Mouse (Mus musculus): ENCODE data around the gene Zbtb7b. TPM values are rescaled to one million over a fixed set of nuclear protein-coding genes. Genes with fewer than 3 reads are reported as not detected.
A peak's percentile ranks its signal among the peaks of the same experiment; 100 is the strongest.

The Zbtb7b gene
- polyA plus RNA-seq (2011; ENCODE audit: insufficient read depth, insufficient read length, low read depth, missing spikeins) = 35.1 and 35.7 TPM in 2 replicates

DNA sequence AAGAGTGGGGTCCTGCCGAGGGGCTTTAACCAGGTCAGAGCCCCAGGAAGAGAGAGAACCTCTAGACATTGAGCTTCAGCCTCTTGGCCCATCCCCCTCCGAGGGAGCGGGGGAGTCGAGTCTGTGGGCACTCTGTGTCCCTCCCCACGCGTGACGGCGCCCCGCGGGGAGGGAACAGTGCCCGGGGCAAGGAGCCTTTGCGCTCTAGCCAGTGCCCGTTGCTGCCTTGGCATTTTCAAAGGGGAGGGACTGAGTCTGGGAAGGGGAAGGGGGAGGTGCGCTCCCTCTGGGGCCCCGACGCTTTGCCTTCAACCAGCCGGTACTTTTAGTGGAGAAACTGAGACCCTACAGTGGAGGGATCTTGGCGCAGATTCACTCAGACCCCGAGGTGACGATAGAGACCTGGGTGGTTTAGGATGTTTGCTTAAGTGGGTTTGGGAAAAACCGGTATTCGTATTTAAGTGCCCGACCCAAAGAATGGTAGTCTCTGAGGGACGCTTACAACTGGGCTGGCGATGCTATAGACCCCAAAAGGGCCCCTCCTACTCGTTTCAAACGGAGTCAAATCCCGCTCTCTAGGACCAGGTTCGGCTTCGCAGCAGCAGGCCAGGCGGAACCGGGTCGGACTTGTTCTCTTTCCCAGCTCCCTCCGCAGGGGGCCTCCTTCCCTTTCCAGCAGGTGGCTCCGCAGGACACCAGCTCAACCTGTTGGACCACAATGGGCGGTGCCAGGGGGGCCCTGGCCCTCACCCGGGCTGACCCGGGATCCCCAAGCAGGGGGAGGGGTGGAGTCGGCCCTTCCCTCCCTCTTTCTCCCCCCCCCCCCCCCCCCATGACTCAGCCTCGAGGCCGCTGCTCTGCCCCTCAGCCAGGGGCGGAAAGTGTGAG is at the start of gene Zbtb7b:
TSS of gene Zbtb7b (minus strand) at position 771 of the 888 bp plus-strand sequence.
- TF ChIP-seq CTCF (IDR thresholded peaks at IDR 0.05; ENCODE audit: low read depth, low read length) = no peak
- TF ChIP-seq EP300 (IDR thresholded peaks at IDR 0.05; ENCODE audit: insufficient read depth, low read depth, low read length) = peak; percentile 47; the same call in 1 of the 2 replicates
- TF ChIP-seq POLR2A (IDR thresholded peaks at IDR 0.05; ENCODE audit: insufficient read depth, low read length) = no peak
- H3K27me3 ChIP-seq (ENCODE audit: control insufficient read depth, insufficient read depth, low read length, poor library complexity, severe bottlenecking) = no peaks in the 10 kb centered on the region
- peak within 1 kb of the TSS; percentile 84 for H3K4me3 ChIP-seq (ENCODE audit: low read depth, low read length)
- no peaks in the 10 kb centered on the region for H3K36me3 ChIP-seq (ENCODE audit: control insufficient read depth, insufficient read depth, low read length, poor library complexity, severe bottlenecking)
- peak within 1 kb of the TSS; percentile 52 for H3K9ac ChIP-seq (ENCODE audit: low read depth, poor library complexity, severe bottlenecking)
- peaks cover 2% of the 10 kb centered on the region for H3K4me1 ChIP-seq (ENCODE audit: control insufficient read depth, insufficient read depth, low read length)
- H3K27ac ChIP-seq (ENCODE audit: insufficient read depth, low read length) = peak within 1 kb of the TSS; percentile 80
- no peaks in the 10 kb centered on the region for H3K9me3 ChIP-seq (replicated peaks; ENCODE audit: control insufficient read depth, insufficient read depth, low read length, poor library complexity, severe bottlenecking)

DNA sequence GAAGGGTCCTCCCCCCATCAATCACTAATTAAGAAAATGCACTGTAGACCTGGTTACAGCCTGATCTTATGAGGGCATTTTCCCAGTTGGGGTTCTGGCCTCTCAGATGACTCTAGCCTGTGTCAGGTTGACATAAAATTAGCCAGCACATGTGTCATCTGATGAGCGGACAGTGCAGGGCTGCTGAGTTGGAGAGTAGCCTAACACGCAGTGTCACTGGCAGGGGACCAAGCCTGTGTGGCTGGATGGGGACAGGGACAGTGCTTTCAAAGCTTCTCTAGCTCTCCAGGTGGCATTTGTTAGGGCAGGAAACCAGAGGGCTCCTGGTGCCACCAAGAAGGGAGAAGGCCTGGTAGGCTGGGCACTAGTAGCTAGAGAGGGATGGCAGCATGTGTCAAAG is 46.1 kb upstream of the Zbtb7b start:
- Histone ChIP-seq H3K27me3 (ENCODE audit: control insufficient read depth, insufficient read depth, low read length, poor library complexity, severe bottlenecking) (no peaks in the 10 kb centered on the region), H3K4me1 (ENCODE audit: control insufficient read depth, insufficient read depth, low read length) (peaks cover 5% of the 10 kb centered on the region), H3K9ac (ENCODE audit: low read depth, poor library complexity, severe bottlenecking) (no peak overlapping the region), H3K9me3 (replicated peaks; ENCODE audit: control insufficient read depth, insufficient read depth, low read length, poor library complexity, severe bottlenecking) (no peaks in the 10 kb centered on the region), H3K27ac (ENCODE audit: insufficient read depth, low read length) (no peak overlapping the region), H3K4me3 (ENCODE audit: low read depth, low read length) (no peak overlapping the region), H3K36me3 (ENCODE audit: control insufficient read depth, insufficient read depth, low read length, poor library complexity, severe bottlenecking) (no peaks in the 10 kb centered on the region)
- TF ChIP-seq POLR2A (IDR thresholded peaks at IDR 0.05; ENCODE audit: insufficient read depth, low read length) (no peak), EP300 (IDR thresholded peaks at IDR 0.05; ENCODE audit: insufficient read depth, low read depth, low read length) (no peak), CTCF (IDR thresholded peaks at IDR 0.05; ENCODE audit: low read depth, low read length) (no peak)

DNA sequence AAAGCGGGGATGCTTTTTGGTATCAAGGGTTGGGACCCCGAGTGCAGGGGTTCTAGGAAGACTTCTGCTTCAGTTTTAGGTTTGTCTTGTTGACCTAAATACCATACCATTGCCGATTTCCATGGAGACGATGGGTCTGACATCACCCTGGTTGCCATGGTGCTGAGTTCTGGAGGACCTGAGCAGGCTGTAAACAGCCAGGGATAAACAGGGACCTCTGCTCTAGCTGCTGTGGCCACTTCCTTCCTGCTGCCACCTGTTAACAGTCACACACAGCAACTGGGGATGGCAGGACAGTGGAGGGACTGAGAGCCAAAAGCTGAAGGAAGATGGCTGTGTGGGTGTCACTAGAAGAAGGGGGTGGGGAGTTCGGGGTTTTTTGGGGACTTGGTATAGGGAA is 42.7 kb upstream of the Zbtb7b start:
- Histone ChIP-seq H3K27me3 (ENCODE audit: control insufficient read depth, insufficient read depth, low read length, poor library complexity, severe bottlenecking) (no peaks in the 10 kb centered on the region), H3K4me1 (ENCODE audit: control insufficient read depth, insufficient read depth, low read length) (peaks cover 5% of the 10 kb centered on the region), H3K9ac (ENCODE audit: low read depth, poor library complexity, severe bottlenecking) (peak overlapping the region; percentile 68), H3K4me3 (ENCODE audit: low read depth, low read length) (peak overlapping the region; percentile 48), H3K36me3 (ENCODE audit: control insufficient read depth, insufficient read depth, low read length, poor library complexity, severe bottlenecking) (peaks cover 10% of the 10 kb centered on the region), H3K27ac (ENCODE audit: insufficient read depth, low read length) (peak overlapping the region; percentile 86), H3K9me3 (replicated peaks; ENCODE audit: control insufficient read depth, insufficient read depth, low read length, poor library complexity, severe bottlenecking) (no peaks in the 10 kb centered on the region)
- no peak for TF ChIP-seq CTCF (IDR thresholded peaks at IDR 0.05; ENCODE audit: low read depth, low read length)
- TF ChIP-seq EP300 (IDR thresholded peaks at IDR 0.05; ENCODE audit: insufficient read depth, low read depth, low read length) = no peak
- no peak for TF ChIP-seq POLR2A (IDR thresholded peaks at IDR 0.05; ENCODE audit: insufficient read depth, low read length)

DNA sequence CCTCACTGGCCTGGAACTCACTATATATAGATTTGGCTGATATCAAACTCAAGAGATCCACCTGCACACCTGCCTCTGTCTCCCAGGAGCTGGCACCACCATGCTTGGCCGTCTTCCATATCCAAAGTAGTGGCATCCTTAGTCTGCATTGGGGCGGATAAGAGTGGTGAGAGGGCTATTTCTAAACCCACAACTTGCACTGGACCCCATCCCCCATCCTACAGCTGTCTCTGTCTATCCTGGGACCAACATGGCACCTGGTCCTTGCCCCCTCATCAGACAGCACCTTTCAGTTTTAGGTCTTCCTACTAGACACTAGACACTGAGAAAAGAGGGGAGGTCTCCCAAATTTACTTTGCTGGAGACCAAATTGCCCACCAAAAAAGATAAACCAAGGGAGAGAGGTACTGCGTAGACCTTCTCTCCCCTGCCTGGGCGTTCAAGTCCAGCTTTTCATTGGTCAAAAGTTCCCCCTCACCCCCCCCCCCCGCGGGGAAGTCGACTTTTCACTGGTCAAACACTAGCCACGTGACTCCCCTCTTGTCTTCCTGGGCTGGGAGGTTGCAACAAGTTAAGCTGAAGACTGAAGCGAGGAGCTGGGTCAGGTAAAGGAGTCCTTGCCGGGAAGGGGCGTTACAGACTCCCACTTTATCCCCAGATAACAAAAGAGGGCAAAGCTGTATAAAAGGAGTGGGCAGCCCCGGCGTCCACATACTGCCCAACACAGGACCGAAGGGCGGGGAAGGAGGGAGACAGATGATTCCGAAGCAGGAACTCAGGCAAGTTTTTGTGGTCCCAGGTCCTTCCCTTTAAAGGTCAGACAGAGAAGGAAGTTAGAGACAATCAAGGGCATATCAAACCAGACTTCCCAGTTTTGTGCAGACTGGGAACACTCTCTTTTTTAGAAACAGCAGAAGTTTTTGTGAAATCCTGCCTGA is 41.9 kb upstream of the Zbtb7b start, which contains the start of gene Pbxip1:
TSS of gene Pbxip1 (plus strand) at position 531 of the 938 bp plus-strand sequence.
- Histone ChIP-seq H3K27ac (ENCODE audit: insufficient read depth, low read length) (peak within 1 kb of the TSS; percentile 86), H3K27me3 (ENCODE audit: control insufficient read depth, insufficient read depth, low read length, poor library complexity, severe bottlenecking) (no peaks in the 10 kb centered on the region), H3K4me1 (ENCODE audit: control insufficient read depth, insufficient read depth, low read length) (peaks cover 5% of the 10 kb centered on the region), H3K9ac (ENCODE audit: low read depth, poor library complexity, severe bottlenecking) (peak within 1 kb of the TSS; percentile 68), H3K9me3 (replicated peaks; ENCODE audit: control insufficient read depth, insufficient read depth, low read length, poor library complexity, severe bottlenecking) (no peaks in the 10 kb centered on the region), H3K36me3 (ENCODE audit: control insufficient read depth, insufficient read depth, low read length, poor library complexity, severe bottlenecking) (peaks cover 10% of the 10 kb centered on the region), H3K4me3 (ENCODE audit: low read depth, low read length) (peak within 1 kb of the TSS; percentile 88)
- no peak for TF ChIP-seq EP300 (IDR thresholded peaks at IDR 0.05; ENCODE audit: insufficient read depth, low read depth, low read length)

DNA sequence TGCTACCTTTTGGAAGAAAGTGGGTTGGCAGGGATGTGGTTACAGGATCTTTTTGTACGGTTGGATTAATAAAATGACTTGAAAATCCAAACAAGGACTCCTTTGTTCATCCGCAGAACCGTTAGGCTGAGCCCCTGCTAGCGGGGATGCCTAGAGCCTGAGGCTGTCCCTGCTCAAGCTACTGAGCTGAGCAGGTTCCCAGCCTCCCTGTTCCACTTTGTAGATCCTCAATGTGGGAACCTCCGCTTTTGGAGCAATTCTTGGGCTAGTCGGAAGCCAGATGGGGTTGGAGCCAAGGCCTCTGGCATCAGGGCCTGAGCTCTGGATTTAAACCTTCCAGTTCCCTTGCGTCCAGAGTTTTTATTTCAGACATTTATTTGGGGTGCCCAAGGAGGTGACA is 40.5 kb upstream of the Zbtb7b start:
- Histone ChIP-seq H3K4me3 (ENCODE audit: low read depth, low read length) (no peak overlapping the region), H3K4me1 (ENCODE audit: control insufficient read depth, insufficient read depth, low read length) (peaks cover 5% of the 10 kb centered on the region), H3K9ac (ENCODE audit: low read depth, poor library complexity, severe bottlenecking) (no peak overlapping the region), H3K27ac (ENCODE audit: insufficient read depth, low read length) (0 out of 2 replicates have a peak overlapping the region, but pooled peaks have one; percentile 7), H3K9me3 (replicated peaks; ENCODE audit: control insufficient read depth, insufficient read depth, low read length, poor library complexity, severe bottlenecking) (no peaks in the 10 kb centered on the region), H3K36me3 (ENCODE audit: control insufficient read depth, insufficient read depth, low read length, poor library complexity, severe bottlenecking) (peaks cover 10% of the 10 kb centered on the region), H3K27me3 (ENCODE audit: control insufficient read depth, insufficient read depth, low read length, poor library complexity, severe bottlenecking) (no peaks in the 10 kb centered on the region)
- TF ChIP-seq EP300 (IDR thresholded peaks at IDR 0.05; ENCODE audit: insufficient read depth, low read depth, low read length) = no peak
- no peak for TF ChIP-seq POLR2A (IDR thresholded peaks at IDR 0.05; ENCODE audit: insufficient read depth, low read length)
- TF ChIP-seq CTCF (IDR thresholded peaks at IDR 0.05; ENCODE audit: low read depth, low read length) = no peak
